9 mouse cellular contexts compared by ENCODE assay signal in the genomic region with DNA sequence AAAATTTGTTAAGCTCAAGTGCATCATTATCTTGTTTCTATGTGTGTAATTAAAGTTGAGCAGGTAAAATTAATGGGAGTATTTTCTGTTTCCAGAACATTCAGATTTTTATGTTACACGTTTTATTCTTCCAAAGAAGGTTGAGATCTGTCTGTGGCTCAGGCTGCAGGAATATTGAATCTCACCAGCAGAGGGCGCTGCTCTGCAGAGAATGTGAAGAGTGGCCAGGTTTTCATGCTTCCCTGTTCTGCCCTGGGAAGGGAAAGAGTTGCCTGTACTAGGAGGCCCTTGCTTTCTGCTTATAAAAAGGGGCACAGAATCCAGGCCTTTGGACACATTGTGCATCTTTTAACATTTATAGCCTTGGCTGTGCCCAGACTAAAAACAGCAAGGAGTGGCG.
DNase-seq lines count a peak whose midpoint lies in the region; ATAC-seq and TF ChIP-seq lines count a peak whose summit lies in the region.
"Had no signal": no experiment of that assay in that cellular context is flagged by ENCODE, and none has a peak within 500 bp of the region (broad histone marks: within the 10 kb centered on the region; RNA-seq: fewer than 3 reads in every experiment).

No protein-coding gene starts in this region.

- no peaks in the 10 kb centered on the region for H3K9me3 ChIP-seq in kidney, embryonic 16.5 days (ENCODE audit: low read length)
- H3K9me3 ChIP-seq in limb, embryonic 15.5 days: no peaks in the 10 kb centered on the region
- H3K9me3 ChIP-seq: heart, embryonic 15.5 days had no signal

- peaks cover 61% of the 10 kb centered on the region for H3K79me3 ChIP-seq in C2C12 (ENCODE audit: low read depth)

- peaks cover 94% of the 10 kb centered on the region for H3K79me2 ChIP-seq in C2C12 (ENCODE audit: control insufficient read depth, insufficient read depth)

- DNase-seq in WW6 (ENCODE audit: low read depth, low spot score): peak; percentile 45
- DNase-seq in cerebellum, postnatal 25 days: peak; percentile 86 to 91
- DNase-seq in gastrocnemius, adult 8-10 months (ENCODE audit: low spot score in 2 of 2): peak; percentile 54 to 68
- DNase-seq in ovary, postnatal 36 days (ENCODE audit: low spot score): peak; percentile 80
- peak; percentile 76 for DNase-seq in thymus, postnatal 14 days

- peaks cover 71% of the 10 kb centered on the region for H3K36me3 ChIP-seq in C2C12 (ENCODE audit: control insufficient read depth, insufficient read depth)
- peaks cover 3% of the 10 kb centered on the region; the same call in 1 of the 2 replicates for H3K36me3 ChIP-seq in kidney, embryonic 16.5 days (ENCODE audit: insufficient read depth, low read length)
- H3K36me3 ChIP-seq in limb, embryonic 15.5 days: 0 out of 2 replicates have a peak, but pooled peaks cover 7% of the 10 kb centered on the region
- H3K36me3 ChIP-seq: heart, embryonic 15.5 days had no signal

- no peaks in the 10 kb centered on the region for H3K4me1 ChIP-seq in kidney, embryonic 16.5 days (ENCODE audit: insufficient read depth, low read length)
- 0 out of 2 replicates have a peak, but pooled peaks cover 2% of the 10 kb centered on the region for H3K4me1 ChIP-seq in limb, embryonic 15.5 days

- peak; percentile 46 for TF ChIP-seq CTCF in C2C12 (IDR thresholded peaks at IDR 0.05; ENCODE audit: control insufficient read depth, insufficient read depth, insufficient read length)

- H3K4me2 ChIP-seq in kidney, embryonic 16.5 days (replicated peaks; ENCODE audit: low read depth, low read length): no peak overlapping the region
- H3K4me2 ChIP-seq in limb, embryonic 15.5 days: no peak overlapping the region
- H3K4me2 ChIP-seq: heart, embryonic 15.5 days had no signal

- H3K27me3 ChIP-seq in C2C12 (ENCODE audit: control insufficient read depth, insufficient read depth, insufficient read length): no peaks in the 10 kb centered on the region
- no peaks in the 10 kb centered on the region for H3K27me3 ChIP-seq in kidney, embryonic 16.5 days (ENCODE audit: insufficient read depth, low read length)
- H3K27me3 ChIP-seq in limb, embryonic 15.5 days: no peaks in the 10 kb centered on the region
- H3K27me3 ChIP-seq: heart, embryonic 15.5 days had no signal

- no peak overlapping the region for H3ac ChIP-seq in C2C12 (ENCODE audit: control insufficient read depth, insufficient read length, low read depth)

- H3K9ac ChIP-seq in kidney, embryonic 16.5 days (replicated peaks; ENCODE audit: low read length): no peak overlapping the region
- H3K9ac ChIP-seq in limb, embryonic 15.5 days: no peak overlapping the region
- H3K9ac ChIP-seq: heart, embryonic 15.5 days had no signal

- no peak overlapping the region for H3K4me3 ChIP-seq in C2C12 (ENCODE audit: insufficient read depth, poor library complexity, severe bottlenecking)
- H3K4me3 ChIP-seq in kidney, embryonic 16.5 days (ENCODE audit: low read length): no peak overlapping the region
- no peak overlapping the region for H3K4me3 ChIP-seq in limb, embryonic 15.5 days
- H3K4me3 ChIP-seq: heart, embryonic 15.5 days had no signal

- peak; percentile 49; the same call in 1 of the 2 replicates for ATAC-seq in kidney, embryonic 16.5 days (ENCODE audit: low FRiP score, low TSS enrichment)
- 0 out of 2 replicates have a peak, but pooled peaks have one; percentile 58 for ATAC-seq in limb, embryonic 15.5 days (ENCODE audit: insufficient number of reproducible peaks, low FRiP score, low TSS enrichment, low read depth)

- no peak overlapping the region for H3K27ac ChIP-seq in kidney, embryonic 16.5 days (ENCODE audit: low read length)
- H3K27ac ChIP-seq in limb, embryonic 15.5 days: no peak overlapping the region
- H3K27ac ChIP-seq: heart, embryonic 15.5 days had no signal

- WGBS in kidney, embryonic 16.5 days: 40% methylated on average over 3 of the region's 3 CpGs
- 33% methylated on average over 3 of the region's 3 CpGs for WGBS in limb, embryonic 15.5 days

TF ChIP-seq in C2C12, 6 proteins besides CTCF, POLR2A, EP300 and RAD21:
- TF ChIP-seq USF1 (IDR thresholded peaks at IDR 0.05; ENCODE audit: low read depth) (no peak), MAX (IDR thresholded peaks at IDR 0.05) (no peak), FOSL1 (IDR thresholded peaks at IDR 0.05; ENCODE audit: insufficient read depth, low read length, poor library complexity, severe bottlenecking) (no peak), MYOD1 (IDR thresholded peaks at IDR 0.05; ENCODE audit: control insufficient read depth, insufficient read length, low read depth) (no peak), MYOG (IDR thresholded peaks at IDR 0.05; ENCODE audit: control insufficient read depth, extremely low read depth, insufficient read length) (no peak), CEBPB (IDR thresholded peaks at IDR 0.05; ENCODE audit: low read depth) (no peak)
TF ChIP-seq in C2C12: peak in this region for 0.
